Mouse (Mus musculus) CD8-positive naive resting alpha-beta T cell, adult 57 days (primary cell): ENCODE data around the gene Commd8. TPM values are rescaled to one million over a fixed set of nuclear protein-coding genes. Genes with fewer than 3 reads are reported as not detected.

Experiments used
- total RNA-seq: library from RNA; stranded (reverse); gene quantifications from one replicate; pipeline ENCODE4 v1.2.4, GENCODE M21; 2023

Gene Commd8
- 128 TPM for total RNA-seq

DNA sequence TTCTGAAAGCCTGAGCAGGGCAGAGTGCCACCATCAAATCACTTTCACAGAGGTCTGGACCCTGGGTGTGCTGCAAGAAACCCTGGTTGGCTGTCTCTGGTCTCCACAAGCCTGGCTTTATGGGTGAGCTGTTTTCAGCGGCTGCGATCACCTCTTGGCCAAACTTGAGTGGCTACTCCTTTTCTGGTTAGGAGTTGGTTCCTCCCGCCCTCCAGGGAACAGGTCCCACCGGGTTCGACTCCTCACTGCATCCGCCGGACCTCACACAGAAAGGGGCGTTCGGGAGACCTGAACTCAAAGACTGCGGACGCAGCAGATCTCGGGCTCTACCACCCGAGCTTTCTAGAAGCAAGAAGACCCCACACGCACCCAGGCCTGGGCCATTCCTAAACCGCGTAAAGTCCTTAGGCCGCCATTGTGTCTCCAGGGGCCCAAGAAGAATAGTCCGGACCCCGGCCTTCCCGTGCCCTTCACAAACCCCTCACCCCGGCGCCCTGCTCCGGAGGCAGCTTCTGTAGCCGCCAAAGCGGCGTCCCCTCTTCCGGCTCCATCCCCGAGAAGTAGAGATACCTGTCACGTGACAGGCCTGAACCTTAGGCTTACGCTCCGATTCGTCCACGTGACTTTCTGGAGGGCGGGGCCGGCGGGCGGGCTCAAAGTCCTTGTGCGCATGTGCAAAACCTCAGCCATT lies at the start of gene Commd8:
Gene Commd8, minus strand, starts transcription at position 596 of the 691 bp plus-strand sequence.

